Mouse (Mus musculus) 3134 (cell line): ENCODE results near the gene Nelfe.

ENCODE experiments used
- DNase-seq: peaks from one replicate; pipeline ENCODE4 v3.0.0-alpha.2; 2011; ENCODE audit warnings: low spot score; ENCODE audit not compliant: insufficient read length; ENCODE audit errors: extremely low read depth

Nelfe gene

DNA sequence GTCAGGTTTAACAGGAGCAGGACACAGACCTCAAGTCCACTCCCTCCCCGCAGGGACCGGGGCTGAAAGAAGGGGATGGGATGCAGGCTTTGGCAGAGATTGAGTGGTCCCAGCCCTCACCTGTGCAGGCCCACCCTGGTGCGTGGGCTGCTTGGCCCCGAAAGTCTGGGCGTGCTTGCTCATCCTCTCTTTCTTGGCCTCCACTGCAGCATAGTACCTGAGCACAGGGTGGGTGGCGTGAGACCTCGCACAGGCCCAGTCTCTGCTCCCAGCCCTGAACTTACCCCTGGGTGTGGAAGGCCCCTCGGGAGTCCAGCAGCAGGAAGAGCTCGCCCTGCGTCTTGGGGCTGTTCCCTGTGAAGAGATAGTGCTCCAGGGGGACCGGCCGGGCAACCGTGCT is 5.3 kb upstream of the Nelfe start:
- DNase-seq = no peak

GRCm38 (mm10) chr17:34847192-34847591 is 3.0 kb upstream of the Nelfe start:
- DNase-seq = no peak

DNA sequence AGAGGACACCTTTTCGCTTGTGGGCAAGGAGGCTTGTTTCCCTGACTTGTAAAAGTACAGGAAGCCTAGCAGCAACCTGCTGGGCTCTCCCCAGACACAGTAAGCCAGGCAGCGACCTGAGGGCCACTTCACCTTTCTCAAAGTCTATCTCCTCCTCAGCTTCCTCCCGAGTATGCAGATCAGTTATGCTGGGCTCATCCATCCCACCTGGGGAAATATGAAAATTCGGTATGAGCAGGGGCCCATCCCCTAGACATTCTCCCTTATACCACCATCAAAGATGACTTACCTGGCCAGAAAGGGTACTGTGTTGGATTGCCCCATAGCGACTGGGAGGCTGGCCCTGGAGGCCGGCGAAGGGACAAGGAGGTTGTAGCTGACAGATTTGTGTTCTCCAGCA is 2.6 kb upstream of the Nelfe start:
- no peak for DNase-seq

DNA sequence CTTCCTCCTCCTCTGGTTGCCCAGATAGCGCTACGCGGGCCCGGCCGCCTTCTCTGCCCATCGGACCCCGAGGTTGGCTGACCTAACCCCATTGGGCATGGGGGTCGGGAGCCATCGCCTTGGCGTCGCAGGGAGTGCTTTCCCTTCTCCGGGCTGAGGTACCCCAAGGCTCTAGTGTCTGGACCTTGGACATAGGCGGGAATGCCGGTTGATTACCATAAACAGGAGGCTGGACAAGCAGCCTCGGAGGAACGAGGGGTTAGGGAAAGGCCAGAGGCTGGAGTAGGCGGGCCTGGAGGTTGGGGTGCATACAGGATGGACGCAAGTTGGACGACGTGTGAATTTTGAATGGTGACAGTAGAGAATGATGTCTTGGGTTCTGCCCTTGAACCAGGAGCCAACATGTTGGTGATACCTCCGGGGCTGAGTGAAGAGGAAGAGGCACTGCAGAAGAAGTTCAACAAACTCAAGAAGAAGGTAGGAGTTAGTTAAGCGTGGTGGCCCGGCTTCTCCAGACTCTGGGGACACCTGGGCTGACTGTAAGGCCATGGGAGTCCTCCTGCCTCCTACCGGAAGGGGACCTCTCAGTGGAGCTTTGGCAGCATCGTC is 430 bp downstream of the Nelfe start:
- no peak for DNase-seq

- DNase-seq = no peak
These were observed 3.3 kb downstream of the Nelfe start for GRCm38 (mm10) chr17:34853511-34853910.

- no peak for DNase-seq
These were observed 4.6 kb downstream of the Nelfe start for GRCm38 (mm10) chr17:34854761-34855160.

DNA sequence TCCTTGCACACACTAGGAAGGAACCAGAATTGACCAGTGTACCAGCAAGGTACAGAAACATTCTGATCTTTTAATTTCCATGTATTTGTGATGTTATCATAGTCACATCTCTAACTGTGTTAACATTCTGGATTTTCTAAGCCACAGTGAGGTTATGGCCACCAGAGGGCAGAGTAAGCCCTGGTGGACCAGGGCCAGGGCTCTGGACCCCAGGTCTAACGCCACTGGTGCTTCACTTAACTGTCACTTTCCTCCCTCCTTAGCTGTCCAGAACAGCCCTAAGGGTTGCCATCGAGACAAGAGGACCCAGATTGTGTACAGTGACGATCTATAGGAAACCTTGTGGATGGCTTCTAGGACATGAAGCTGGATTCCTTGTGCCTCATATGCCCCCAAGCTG is 5.6 kb downstream of the Nelfe start:
- DNase-seq = no peak

GRCm38 (mm10) chr17:34858670-34859069 is 8.5 kb downstream of the Nelfe start:
- DNase-seq = no peak

DNA sequence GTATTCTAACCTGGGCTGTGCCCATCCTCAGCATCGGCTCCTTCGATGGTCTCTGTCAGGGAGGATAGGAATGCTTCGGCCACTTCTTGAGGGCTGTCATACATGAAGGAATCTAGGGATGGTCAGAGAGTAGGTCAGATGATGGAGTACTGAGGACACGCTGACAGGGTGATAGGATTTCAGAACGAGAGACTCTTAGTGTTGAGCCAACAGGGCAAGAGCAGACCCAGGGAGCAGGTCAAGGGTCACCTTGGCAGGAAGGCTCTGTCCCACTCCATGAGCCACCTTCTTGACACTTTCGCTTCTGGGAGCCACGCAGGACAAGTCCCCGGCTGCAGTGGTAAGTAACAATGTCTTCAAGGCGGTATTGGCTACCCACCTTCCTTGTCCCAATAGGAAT is 10.3 kb downstream of the Nelfe start:
- DNase-seq = no peak

DNA sequence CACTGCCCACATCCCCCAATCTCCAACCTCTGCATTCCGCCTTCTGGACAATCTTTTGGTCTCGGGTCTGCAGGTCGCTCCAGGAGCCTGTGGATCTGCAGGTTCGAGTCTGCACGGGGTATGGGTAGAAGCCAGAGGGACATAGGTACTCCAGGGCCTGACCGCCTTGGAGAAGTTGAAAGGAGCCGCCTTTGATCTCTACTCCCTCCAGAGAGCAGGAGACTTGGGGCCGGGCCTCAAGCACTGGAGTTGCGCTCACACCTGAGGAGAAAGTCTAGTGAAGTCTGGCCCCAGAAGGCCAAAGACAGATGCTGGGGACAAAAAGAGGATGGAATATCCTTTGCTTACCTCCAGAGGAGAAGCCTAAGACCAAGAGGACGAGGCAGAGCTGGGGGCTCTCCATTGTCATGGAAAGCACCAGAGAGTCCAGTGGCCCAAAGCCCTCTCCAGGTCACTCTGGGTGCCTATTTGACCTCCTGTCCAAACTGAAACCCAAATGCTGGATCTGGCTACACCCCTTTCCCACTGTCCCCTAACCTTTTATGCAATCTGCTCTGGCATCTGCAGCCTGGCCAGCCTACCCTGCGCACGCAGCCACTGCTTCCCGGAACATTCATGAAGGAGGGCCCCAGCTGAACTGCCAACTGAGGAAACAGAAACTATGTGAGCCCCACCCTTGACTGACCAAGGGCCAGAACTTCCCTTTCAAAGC is 11.7 kb downstream of the Nelfe start:
- no peak for DNase-seq

DNA sequence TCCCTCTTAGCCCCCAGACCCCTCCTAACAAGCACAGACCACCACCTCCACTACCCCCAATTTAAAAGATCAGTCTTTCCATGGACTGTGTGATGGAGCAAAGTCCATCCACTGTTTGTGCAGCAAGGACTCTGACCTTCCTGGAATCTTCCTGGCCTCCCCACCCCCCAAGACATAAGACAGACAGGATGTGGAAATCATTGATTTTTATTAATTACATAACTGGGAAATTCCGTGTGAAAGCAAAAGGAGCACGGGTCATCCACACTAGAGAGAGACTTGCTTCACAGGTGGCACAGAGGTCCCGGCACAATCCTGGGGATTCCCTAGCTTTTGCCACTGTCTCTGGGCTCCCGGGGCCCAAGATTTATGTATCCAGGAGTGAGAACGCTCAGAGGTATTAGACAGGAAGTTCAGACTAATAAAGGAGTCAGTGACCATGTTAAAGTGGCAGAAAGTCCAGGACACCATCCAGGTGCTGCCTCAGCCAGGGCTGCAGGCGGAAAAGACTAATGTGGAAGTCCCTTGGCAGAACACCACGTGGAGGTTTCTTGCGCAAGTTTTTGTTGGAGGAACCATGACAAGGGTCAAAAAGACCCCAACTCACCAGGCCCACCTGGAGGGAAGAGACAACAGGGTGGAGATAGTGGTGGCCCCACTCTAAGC is 12.4 kb downstream of the Nelfe start, which contains the start of gene Cfb:
TSS of gene Cfb (minus strand) at position 103 of the 666 bp plus-strand sequence.
- no peak for DNase-seq

- DNase-seq = no peak
These were observed 15.8 kb downstream of the Nelfe start for GRCm38 (mm10) chr17:34865981-34866380.

DNA sequence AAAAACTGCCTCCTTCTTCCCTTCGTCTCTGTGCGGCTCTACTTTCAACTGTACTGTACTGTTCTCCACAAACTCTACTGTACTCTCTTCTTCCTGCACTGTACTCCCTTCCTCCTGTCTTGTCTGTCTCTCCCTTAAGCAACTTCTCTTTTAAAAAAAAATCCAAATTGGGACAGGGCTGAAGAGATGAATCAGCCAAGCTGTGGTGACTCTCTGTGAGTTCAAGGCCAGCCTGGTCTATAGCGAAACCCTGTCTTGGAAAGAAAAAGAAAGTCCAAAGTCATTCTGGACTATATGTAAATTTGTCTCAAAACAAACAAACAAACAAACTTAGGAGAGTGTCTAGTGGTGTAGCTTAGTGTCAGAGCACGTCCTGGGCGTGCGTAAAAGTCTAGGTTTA is 24.1 kb downstream of the Nelfe start:
- no peak for DNase-seq

DNA sequence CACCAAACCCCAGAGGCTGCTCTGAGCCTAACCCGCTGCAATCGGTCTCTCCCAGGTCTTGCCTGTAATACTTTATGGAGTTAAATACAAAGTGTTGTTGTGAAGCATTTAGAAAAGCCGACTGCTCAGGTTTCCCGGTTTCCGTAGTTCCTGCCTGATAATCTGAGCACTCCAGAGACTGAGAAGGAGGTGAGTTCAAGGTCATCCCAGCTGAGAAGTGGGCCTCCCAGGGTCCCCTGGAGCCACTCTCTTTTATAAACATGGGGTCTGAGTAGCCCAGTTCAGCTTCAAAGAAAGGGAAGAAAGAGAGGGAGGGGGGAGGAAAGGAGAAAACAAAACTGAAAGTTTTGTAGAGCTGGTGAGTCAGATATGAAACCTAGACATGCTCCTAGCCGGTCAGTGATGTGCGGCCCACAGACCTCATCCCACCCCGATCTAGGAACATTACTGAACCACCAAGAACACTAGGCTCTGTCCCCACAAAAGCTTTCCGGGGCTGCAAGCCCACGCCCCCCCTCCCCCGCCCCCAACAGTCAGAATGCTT is 29.2 kb downstream of the Nelfe start, which contains the start of gene Zbtb12:
TSS of gene Zbtb12 (plus strand) at position 148 of the 544 bp plus-strand sequence.
- no peak for DNase-seq

- DNase-seq = peak; percentile 45
These were observed 31.0 kb downstream of the Nelfe start for GRCm38 (mm10) chr17:34881166-34881565.

- DNase-seq = no peak
These were observed 31.6 kb downstream of the Nelfe start, which contains the start of gene Gm20547 for GRCm38 (mm10) chr17:34881683-34882310. Gene Gm20547, minus strand, starts transcription at chr17:34882042.

- no peak for DNase-seq
These were observed 33.1 kb downstream of the Nelfe start for GRCm38 (mm10) chr17:34883332-34883731.

DNA sequence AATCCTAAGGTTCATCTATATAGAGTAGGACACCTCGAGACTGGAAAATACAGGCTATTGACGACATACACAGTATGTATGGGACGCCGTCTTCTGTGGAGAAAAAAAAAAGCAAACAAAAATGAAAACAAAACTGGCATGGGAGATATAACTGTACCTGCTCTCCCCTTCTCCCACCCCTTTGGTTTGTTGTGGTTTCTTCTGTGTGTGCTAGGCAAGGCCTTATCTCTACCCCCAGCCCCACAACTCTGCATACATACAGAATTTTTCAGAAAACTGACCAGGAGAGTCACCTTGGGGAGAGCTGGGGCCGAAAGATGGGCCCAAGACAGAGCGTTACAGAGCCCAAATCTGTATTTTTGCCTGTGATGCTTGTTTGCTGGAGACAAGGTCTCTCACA is 34.5 kb downstream of the Nelfe start:
- no peak for DNase-seq

DNA sequence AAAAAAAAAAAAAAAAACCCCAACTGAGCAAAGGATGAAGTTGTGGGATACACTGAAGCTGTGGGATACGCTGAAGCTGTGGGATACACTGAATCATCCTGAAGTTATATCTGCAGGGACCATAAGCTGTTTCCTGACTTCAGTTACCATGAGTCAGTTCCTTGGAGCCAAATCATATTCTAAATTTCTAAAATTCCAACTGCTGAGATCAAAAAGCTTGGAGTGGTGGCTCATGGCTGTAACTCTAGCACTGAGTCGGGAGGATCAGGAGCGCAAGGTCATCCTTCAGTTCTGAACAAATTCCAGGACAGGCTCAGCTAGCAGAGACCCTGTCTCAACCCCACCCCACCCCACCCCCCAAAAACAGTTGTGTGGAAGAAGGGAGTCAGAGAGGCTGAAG is 35.4 kb downstream of the Nelfe start:
- DNase-seq = no peak

DNA sequence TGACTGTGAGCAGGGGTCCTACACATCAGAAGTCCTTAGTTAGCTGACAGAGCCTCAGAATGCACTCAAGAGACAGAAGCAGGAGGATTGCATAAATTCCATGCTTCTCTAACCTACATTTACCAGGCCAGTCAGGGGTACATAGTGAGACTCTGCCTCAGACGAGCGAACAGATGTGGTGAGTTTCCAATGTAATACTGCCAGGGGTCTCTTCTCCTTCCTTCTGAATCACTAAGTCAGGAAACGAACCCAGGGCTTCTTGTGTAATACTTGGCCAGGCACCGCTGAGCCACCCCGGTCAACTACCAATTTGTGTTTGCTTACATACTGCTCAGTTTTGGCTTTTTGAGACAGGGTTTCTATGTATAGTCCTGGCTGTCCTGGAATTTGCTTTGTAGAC is 37.8 kb downstream of the Nelfe start:
- DNase-seq = no peak
